Mouse (Mus musculus) adrenal gland, adult 10 weeks (tissue): ENCODE results near the gene Mup9. TPM values are rescaled to one million over a fixed set of nuclear protein-coding genes. Genes with fewer than 3 reads are reported as not detected.

ENCODE experiments used
- polyA plus RNA-seq: library from polyadenylated mRNA; stranded (reverse); fragments of 350-450 nt; fragmentation: Illumina TruSeq; extraction: RNeasy Lipid Tissue Mini Kit (QIAGEN cat#74804); gene quantifications from one replicate; pipeline ENCODE4 v1.2.3, GENCODE M21; 2014; ENCODE audit warnings: low read depth, low replicate concordance

Gene Mup9
- polyA plus RNA-seq, result not detected

GRCm38 (mm10) chr4:60421852-60422251 lies at the start of gene Mup9:
Gene Mup9, minus strand, starts transcription at chr4:60421952.

Other genes starting within 250 kb of the Mup9 start
- gene Mup8, start 199.4 kb downstream of the Mup9 start, polyA plus RNA-seq, result not detected
- not detected for gene Mup1, start 80.0 kb upstream of the Mup9 start, polyA plus RNA-seq
- not detected for gene Mup10, start 160.2 kb upstream of the Mup9 start, polyA plus RNA-seq
- 1.8 TPM for gene Mup11, start 240.5 kb upstream of the Mup9 start, polyA plus RNA-seq